Mouse (Mus musculus): Measurements from ENCODE around the gene Zfp986. TPM values are rescaled to one million over a fixed set of nuclear protein-coding genes. Genes with fewer than 3 reads are reported as not detected.

Zfp986 gene
- 0.19 TPM in 1 of 2 replicates, not detected in the other for polyA plus RNA-seq (2015; fragmentation: Nextera tagmentation; extraction: Ambion mirVana)

GRCm38 (mm10) chr4:145868494-145868893, at the start of gene Zfp986:
TSS of gene Zfp986 (plus strand) at chr4:145868794.

Other genes with a start within 250 kb of the Zfp986 start
- gene Zfp980, start 198.1 kb upstream of the Zfp986 start, polyA plus RNA-seq (2015; fragmentation: Nextera tagmentation; extraction: Ambion mirVana) = 0.12 TPM in 1 of 2 replicates, not detected in the other
- gene Zfp987, start 228.5 kb downstream of the Zfp986 start, polyA plus RNA-seq (2015; fragmentation: Nextera tagmentation; extraction: Ambion mirVana) = 0.13 TPM in 1 of 2 replicates, not detected in the other